Mouse (Mus musculus) lung, postnatal 25 days (tissue): ENCODE measurements around the gene Selenom.

Experiments
- DNase-seq: peaks from one replicate; pipeline ENCODE4 v3.0.0; 2022; ENCODE audit warnings: low spot score

Gene Selenom

DNA sequence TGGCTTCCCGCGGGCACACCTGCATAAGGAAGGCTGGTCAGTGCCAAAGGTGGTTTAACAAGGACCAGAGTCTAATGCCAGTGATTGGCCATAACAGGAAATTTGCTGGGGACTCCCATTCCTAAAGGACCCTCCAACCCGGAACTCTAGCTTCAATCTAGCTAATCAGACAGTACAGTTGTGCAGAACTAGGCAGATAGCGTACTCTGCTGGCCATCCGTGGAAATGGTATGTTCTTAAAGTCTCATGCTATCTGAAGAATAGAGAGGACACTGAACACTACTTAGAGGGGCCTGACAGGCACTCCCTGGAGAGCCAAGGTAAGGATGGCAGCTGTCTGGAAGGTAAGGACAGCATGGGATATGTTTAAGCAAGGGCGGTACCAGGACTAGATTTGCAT is 17.1 kb downstream of the Selenom start:
- no peak for DNase-seq

DNA sequence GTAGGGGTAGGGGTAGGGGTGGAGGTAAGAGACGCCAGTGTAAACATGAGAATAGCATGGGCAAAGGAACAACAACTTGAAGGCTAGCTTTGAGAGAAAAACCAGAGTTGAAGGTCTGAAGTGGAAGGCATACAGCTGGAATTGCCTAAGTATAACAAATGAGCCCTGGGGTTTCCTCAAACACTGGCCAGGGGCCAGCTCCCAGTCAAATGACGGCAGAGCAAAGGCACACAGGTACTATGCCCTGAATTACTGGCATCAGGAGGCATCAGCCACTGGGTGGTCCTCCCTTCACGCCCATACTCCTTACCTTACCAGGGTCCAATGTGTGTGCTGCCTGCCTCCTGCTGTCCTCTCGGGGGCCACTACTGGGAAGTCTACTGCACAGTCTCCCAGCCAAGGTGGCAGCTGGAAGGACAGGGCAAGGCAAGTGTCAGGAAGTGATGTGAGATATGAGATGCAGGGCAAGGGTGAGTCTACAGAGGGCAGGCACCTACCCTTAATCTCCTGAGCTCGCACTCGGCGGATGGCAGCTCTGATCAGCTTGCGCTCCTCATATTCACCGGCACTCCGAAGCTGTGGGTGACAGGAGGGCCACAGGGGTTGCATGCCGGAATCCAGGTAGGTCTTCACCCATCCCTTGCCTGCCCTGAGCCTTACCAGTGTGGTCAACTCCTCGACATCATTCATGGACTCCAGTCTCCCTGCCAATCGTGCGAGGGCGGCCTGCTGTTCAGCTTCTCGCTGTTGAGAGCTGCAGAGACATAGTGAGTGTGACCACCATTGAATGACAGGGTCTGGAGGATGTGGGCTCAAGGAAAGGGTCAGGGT is 17.8 kb downstream of the Selenom start:
- no peak for DNase-seq

DNA sequence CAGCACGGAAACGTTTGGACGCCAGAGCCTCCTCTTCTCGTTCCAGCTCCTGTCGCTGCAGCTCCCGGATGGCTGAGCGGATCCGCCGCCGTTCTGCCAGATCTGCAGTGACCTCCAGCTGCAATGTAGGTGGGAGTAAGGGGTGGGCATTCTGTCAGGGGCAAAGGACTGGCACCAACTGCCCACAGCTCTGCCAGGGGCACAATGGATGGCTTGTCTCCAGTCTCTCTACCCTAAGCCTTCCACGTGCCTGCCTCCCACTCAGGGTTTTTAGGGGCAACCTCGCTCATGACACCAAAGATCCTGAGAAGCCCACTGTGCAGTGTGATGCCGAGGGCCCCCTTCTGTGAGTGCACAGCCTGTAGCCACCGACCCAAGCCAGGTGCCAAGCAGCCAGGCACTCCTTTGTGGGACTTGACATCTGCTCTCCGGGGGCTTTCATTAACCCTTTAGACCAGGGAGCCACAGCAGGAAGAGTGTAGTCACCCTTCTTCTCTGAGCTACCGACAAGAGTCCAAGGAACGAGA is 19.0 kb downstream of the Selenom start:
- no peak for DNase-seq

DNA sequence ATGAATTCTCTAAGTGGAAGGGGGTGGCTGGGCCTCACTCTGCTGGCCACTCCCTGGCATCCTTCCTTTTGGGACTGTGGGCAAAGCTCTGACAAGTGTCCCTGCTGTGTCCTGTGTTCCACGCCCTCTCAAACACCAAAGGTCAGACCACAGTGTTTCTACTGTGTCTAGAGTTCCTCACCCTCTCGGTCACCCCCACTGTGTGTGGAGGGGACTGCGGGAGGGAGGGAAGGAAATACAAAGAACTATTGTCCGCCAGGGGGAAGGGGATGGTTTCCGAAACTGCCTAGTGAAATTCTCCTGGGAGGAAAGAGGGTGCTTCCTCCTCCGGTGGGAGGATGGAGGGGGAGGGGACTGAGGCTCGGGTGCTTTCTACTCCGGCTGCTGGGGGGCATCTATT is 20.5 kb downstream of the Selenom start:
- DNase-seq: no peak

DNA sequence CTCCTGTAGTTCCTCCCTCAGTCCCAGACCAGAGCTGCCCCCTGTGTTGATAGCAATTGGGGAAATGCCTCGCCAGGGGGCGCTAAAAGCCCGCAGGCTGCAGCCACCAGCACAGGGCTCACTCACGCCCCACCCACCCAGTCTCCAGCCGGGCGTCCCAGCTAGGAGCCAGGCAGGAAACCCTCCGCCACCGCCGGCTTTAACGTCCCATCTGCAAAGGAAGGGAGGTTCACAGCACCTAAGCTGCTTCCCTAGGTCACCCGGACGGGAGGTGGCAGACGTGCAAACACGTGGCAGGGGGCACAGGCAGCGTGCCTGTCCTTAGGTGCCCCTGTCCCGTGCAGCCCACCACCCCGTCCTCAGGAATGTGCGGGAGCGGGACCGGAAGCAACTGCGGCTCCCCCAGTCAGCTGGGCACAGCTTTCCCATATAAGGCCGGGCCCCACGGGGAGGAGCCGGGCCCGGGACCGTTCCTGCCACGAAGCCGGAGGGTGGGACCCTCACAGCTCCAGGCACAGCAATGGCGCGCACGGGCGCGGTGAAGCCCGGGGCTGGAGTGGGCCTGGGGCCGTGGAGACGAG is 21.0 kb downstream of the Selenom start:
- DNase-seq: peak; percentile 96

DNA sequence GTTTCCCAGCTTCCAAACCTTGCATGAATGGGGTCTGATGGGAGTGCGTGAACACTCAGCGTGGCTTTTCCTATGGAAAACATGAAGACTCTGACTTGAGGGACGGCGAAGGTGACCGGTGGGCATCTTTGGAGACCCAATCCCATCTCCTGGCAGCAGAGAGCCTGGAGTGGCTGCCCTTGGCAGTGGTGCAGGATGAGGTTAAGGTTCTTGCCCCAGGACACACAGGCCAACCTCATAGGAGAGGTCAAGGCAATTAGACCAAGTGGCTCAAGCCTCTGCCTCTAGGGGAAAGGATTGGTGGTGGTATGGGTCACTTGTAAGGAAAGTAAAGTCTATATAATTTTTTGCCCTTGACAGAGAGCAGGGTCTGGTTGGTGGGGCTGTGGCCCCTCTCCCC is 21.6 kb downstream of the Selenom start:
- no peak for DNase-seq

DNA sequence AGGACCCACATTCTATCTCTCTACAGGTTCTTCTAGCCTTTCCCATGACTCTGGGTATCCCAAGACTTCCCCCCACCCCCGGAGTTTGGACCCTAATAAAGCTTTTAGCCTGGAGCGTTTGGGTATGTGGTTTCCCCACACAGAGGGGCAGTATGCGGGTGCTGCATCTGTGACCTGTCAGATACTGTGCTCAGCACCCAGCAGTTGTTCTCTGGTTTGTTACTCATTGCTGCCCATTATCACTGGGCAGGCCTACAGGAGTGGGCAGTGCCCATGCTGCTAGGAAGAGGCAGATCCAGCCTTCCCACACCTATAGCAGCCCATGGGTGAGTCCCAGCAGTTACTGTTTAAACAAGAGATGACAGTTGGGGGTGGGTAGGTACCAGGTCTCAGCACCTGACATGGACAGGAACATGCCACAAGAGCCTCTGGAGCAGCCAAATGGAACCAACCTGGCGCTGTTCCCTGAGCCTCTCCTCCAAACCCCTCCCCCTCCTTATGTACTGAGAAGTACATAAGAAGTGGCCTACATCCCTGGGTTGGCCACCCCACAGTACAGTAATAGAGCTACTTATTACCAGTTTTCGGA is 22.4 kb downstream of the Selenom start:
- DNase-seq: peak; percentile 38

DNA sequence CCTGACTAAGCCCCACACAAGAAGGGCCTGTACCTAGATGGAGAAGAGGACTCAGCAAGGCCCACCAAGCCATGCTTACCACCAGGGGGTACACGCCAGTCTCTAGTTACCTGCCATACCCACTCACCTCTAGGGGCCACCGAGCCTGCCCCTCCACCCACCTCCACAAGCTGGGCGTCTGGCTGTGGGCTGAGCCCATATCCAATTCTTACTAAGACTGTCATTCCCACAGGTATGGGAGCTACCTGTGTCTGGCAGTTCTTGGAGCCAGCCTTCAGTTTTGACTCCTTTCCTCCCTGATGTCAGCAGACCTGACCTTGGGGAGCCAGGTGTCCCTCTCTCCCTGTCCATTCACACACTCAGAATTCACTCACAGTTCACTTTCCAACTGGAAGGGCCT is 23.2 kb downstream of the Selenom start:
- DNase-seq: no peak

DNA sequence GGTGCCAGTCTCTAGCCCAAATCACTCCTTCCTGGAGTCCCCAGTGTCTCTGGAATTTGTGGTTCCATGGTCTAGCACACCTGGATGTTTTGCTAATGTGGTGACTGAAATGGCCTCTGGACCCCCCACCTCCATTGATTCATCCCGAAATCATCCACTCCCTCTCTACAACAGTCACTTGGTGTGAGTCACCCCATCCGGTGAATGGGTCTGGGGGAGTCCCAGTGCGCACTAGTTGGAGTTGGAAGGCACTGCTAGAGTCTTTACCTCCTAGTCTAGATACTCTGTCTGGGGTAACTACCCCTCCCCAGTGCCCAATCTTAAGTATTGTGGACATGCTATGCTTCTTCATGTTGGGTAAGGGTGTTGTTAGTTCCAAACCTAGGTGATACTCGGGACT is 23.9 kb downstream of the Selenom start:
- no peak for DNase-seq

DNA sequence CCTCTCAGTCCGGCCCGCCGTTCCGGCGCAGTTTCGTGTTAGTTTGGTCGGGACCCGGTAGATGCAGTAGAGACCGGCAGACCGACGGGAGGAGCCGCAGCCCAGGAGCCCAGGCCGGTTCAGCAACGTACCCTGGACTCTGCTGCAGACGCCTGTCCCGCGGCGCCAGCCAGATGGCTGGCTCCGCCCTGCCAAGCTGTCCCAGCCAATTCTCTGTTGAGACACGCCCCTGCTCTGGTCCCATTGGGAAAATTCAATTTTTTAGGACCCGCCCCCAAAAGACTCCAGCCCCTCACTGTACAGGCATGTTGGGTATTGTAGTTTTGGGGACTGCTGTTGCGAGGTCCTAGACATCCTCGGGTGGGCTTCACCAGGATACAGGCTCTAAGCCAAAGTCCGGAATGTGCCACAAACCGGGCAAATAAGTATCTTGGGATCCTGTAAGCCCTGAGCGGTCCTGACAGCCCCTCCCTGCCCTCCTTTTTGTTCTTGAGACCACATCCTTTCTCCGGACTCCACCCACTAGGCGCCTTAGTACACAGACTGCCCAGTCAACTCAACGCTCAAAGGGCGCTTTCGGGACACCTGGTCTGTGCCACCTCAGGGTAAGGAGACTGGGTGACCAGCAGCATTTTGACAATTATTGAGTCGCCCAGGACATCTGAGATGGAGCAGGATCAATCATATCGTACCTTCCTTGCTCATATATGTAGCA is 24.8 kb downstream of the Selenom start:
- DNase-seq: peak; percentile 97

DNA sequence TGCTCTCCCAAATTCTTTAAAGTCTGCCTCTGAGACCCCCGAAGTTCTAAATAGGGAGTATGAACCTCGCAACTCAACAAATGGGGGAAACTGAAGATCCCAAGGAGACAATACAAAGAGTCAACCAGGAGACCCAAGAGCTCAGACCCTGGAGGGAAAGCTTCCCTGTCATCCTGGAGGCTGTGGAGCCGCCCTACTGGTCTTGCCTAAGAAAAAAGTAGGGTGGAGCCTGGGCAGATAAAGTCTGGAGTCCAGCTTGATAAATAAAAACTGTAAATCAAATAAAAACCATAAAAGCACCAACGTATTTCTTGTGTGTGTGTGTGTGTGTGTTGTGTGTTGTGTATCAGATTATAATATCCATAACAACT is 25.3 kb downstream of the Selenom start:
- no peak for DNase-seq

DNA sequence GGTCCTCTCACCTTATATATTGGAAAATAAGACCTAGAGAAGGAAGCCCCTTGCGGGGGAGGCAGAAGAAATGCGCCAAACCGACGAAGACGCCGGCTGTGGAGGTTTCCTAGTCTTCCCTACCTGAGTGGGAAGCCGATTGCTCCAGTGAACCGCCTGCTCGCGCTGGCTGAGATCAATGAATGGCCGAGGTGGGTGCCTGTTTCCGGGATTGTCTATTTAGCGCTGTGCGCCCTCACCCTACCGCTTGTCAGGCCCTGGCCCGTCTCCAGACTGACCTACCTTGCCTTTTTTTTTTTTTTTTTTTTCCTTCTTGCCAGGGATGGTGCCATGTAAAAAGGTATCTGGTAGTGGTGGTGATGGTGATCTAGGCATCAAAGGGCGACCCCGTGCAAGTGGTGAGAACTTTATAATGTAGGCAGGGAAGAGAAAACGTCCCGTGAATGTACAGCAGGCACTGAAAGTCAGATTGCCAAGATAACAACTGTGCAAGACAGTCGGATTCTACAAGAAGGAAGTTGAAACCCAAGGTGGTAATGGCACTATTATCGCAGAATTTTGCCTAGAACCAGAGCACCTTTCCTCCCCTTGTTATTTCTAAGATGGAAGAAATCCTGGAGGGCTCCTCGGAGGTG is 26.1 kb downstream of the Selenom start, which contains the start of gene Smtn:
Gene Smtn (minus strand): TSS at position 162 of the 635 bp plus-strand sequence.
- DNase-seq: no peak

DNA sequence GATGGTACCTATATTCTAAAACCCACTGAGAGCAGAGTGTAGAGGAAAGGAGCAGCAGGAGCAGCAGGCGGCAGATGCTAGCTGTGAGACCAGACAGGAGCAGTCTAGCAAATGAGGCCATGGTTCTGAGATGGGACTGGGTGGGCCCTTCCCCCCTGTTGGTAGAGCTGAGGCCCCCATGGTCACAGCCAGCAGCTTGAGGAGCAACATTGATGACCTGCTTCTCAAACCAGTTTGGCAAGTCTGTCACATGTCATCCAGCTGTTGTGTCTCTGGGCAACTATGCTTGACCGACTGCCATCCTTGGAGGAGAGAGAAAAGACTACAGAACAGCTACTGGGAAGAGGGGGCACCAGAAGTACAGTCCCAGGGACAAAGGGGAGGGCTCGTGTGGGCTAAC is 27.4 kb downstream of the Selenom start:
- no peak for DNase-seq

DNA sequence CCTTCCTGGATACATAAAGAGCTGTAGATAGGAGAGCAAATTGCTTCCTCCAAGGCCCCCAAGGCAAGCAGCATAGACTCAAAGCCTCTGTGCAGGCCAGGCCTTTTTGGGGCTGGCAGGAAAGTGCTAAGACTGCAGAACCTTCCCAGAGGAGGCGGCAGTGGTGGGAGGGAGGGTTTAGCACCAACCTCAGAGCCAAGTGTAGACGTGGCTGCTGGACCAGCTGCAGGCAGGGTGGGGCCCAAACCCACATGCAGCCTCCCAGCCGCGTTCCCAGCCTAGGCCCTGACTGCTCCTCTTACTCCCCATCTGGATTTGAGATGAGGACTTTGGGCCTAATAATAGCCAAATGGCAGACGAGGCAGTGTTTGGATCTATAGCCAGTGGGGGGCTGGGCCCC is 28.5 kb downstream of the Selenom start:
- peak; percentile 47 for DNase-seq

DNA sequence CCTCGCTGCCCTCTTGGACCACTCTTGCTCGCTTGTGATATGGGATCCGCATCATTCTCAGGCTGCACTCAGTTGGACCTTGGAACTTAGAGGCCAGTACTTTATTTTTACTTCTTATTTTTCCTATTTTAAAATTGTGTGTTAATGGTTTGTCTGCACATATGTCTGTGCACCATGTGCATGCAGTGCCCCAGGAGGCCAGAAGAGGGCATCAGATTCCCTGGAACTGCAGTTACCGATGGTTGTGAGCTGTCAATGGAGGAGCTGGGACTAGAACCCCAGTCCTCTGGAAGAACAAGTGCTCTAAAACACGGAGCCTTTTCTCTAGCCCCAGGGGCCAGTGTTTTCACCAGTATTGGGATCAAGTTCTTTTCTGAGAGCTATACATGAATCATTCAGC is 29.9 kb downstream of the Selenom start:
- DNase-seq: no peak

DNA sequence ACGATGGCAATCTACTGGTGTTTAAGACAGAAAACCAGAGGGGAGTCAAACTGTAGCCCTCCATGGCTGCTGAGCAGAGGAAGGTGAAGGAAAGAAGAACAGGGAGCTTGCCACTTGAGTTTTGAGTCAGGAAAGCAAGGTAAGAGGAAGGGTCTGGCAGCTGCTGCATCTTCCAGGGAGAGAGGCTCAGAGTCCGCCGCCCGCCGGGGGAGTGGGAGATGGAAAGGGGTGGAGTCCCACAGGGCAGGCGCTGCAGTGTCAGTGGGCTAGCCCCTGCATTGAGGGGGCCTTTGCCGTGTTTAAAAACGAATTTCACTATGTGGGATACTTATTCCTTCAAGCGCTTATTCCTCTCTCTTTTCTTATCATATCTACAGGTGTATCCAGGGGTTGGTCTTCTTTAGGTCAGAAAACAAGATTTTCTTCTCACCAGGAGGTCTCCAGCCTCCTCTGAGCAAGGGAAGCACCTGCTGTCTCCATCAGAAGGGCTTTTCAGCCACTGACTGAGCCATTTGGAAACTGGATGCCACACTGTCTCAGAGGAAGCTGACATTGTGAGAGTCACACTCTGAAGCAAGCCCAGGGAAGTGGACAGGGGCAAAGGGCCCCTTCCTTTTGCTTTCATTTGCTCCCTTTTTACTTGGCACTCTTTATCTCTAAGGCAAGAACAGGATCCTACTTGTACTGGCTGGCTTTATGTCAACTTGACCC is 31.2 kb downstream of the Selenom start:
- DNase-seq: no peak

DNA sequence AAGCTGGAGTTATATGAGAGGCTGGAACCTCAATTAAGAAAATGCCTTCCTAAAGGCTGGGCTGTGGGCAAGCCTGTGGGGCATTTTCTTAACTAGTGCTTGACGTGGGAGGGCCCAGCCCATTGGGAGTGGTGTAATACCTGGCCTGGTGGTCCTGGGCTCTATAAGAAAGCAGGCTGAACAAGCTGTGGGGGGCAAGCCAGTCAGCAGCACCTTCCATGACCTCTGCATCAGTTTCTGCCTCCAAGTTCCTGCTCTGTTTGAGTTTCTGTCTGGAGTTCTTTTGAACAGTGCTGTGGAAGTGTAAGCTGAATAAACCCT is 31.7 kb downstream of the Selenom start:
- DNase-seq: no peak

DNA sequence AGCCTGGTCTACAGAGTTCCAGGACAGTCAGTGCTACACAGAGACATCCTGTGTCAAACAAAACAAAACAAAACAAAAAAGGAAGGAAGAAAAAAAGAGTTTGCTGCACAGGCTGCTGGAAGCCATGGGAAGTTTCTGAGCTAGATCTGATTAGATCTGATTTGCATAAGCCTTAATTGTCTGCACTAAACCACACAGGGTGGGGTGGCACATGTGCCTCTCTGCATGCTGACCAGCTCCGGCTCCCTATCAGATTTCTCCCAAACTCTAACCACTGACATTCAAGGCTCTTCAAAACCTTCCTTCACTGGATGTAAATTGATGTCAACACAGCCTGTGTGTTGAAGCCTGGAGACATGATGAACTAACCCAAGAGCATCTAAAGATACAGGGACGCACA is 32.6 kb downstream of the Selenom start:
- DNase-seq: no peak

DNA sequence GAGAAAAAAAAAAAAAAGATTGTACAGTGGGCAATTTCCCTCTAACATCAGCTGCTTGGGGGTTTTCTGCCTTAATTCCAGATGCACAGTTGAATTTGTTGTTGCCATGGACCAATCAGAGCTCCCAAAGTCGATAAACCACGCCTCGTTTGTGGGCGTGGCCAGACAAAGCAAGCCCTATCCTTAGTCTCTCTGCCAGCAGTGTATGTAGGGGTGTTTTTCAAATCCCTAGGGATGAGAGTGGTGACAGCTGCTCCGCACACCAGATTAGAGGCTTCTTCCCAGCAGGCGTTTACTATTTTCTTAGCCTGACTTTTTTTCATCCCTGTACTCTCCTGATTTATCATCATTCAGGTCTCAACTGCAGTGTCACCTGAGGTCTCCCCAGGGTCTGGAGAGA is 33.5 kb downstream of the Selenom start:
- no peak for DNase-seq

DNA sequence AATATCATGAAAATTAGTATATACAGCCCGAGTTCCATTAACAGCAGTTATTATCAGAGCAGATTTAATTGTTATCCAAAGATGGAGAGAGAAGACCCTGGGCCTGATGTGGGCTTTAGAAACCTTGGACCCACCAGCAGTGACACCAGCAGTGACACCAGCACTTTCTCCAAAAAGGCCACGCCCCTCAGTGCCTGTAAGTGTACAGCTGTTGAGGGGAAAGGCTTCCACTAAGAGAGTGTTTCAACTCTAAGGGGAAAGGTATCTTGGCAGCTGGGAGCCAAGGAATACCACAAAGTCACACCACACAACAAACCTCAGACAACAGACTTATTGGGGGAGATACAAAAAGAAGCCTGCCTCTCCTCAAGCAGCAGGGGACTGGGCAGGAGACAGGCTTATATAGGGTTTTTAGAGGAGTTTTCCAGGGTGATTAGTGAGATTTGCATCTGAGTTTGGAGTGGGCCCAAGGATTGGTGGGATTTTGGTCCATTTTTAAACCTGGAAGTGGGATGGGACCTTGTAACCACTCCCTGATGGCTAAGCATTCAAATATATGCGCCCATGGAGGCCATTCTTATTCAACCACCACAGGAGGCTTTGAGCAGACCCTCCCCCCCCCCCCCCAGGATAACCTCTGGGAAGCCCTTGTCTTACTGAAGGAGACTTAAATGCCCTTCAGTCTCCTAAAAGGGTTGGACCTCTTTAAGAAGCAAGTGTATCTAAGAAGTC is 34.2 kb downstream of the Selenom start:
- no peak for DNase-seq

DNA sequence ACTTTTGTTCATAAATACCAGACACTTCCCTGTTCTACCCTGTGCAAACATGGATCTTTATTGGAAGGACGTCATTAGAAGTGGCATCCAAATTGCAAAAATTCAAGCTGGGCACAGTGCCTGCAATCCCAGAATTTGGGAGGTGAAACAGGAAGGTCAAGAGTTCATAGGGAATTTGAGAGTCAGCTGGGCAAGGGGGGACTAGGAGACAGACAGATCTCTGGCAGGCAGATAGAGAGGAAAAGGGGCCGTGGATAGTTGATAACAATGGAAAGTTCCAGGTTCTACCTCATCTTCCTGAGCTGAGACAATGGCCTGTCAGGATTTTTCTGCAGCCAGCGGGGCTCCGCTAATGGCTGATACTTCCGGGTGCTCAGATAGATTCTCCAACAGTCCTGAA is 35.3 kb downstream of the Selenom start:
- DNase-seq: no peak
